Mouse (Mus musculus) limb, embryonic 12.5 days (tissue): Measurements from ENCODE around the gene Mettl8. TPM values are rescaled to one million over a fixed set of nuclear protein-coding genes. Genes with fewer than 3 reads are reported as not detected.

Experiments used
- ATAC-seq: fragments of 200-750 bp; cut with Nextera tagmentation; 2 replicates; pipeline ENCODE4 v1.8.0; 2017; ENCODE audit warnings: low read depth, moderate TSS enrichment; ENCODE audit not compliant: insufficient number of reproducible peaks, insufficient read depth, low FRiP score, low TSS enrichment
- H3K27ac ChIP-seq: fragments of 300-500 bp; sonication (generic); 2 replicates; pipeline ENCODE4 v1.5.1; 2016; ENCODE audit warnings: mild to moderate bottlenecking, moderate library complexity
- H3K27me3 ChIP-seq: fragments of 300-500 bp; sonication (generic); 2 replicates; pipeline ENCODE4 v1.6.1; 2016; ENCODE audit warnings: mild to moderate bottlenecking, moderate library complexity
- H3K36me3 ChIP-seq: fragments of 300-500 bp; sonication (generic); 2 replicates; pipeline ENCODE4 v1.6.1; 2016; ENCODE audit warnings: mild to moderate bottlenecking, moderate library complexity
- H3K4me1 ChIP-seq: fragments of 300-500 bp; sonication (generic); replicated peaks from 2 replicates; pipeline ENCODE4 v1.6.1; 2016
- H3K4me2 ChIP-seq: fragments of 300-500 bp; sonication (generic); 2 replicates; pipeline ENCODE4 v1.6.1; 2016; ENCODE audit warnings: mild to moderate bottlenecking, moderate library complexity
- H3K4me3 ChIP-seq: fragments of 300-500 bp; sonication (generic); replicated peaks from 2 replicates; pipeline ENCODE4 v1.5.1; 2016; ENCODE audit warnings: mild to moderate bottlenecking
- H3K9ac ChIP-seq: fragments of 300-500 bp; sonication (generic); replicated peaks from 2 replicates; pipeline ENCODE4 v1.6.1; 2016; ENCODE audit warnings: mild to moderate bottlenecking, moderate library complexity
- H3K9me3 ChIP-seq: fragments of 300-500 bp; sonication (generic); 2 replicates; pipeline ENCODE4 v1.6.1; 2016; ENCODE audit warnings: mild to moderate bottlenecking, moderate library complexity
- WGBS: fragments of 180-500 bp; shearing (Covaris S2); methylation state at CpG from one replicate; pipeline ENCODE4 v1.1.7; 2016; 5-methylcytosine and 5-hydroxymethylcytosine counted together
- polyA plus RNA-seq: library from polyadenylated mRNA; unstranded; fragments of >200 nt; fragmentation: Nextera tagmentation; extraction: Ambion mirVana; gene quantifications from 2 replicates; pipeline ENCODE4 v1.2.1, GENCODE M21; 2016

The Mettl8 gene
- polyA plus RNA-seq, 1 experiment from 2014 or later: 18.1 TPM

- Histone ChIP-seq H3K9me3 (no peaks in the 10 kb centered on the region), H3K36me3 (no peaks in the 10 kb centered on the region), H3K27me3 (no peaks in the 10 kb centered on the region), H3K4me2 (no peak overlapping the region), H3K4me1 (no peaks in the 10 kb centered on the region), H3K4me3 (no peak overlapping the region), H3K9ac (no peak overlapping the region), H3K27ac (no peak overlapping the region)
- 85% methylated on average over 3 of the region's 3 CpGs for WGBS
- ATAC-seq: no peak
Observed at GRCm38 (mm10) chr2:71073330-71073729, 17.9 kb upstream of the Mettl8 start.

- H3K4me1 ChIP-seq: no peaks in the 10 kb centered on the region
- 94% methylated on average over 4 of the region's 4 CpGs for WGBS
- H3K27me3 ChIP-seq: no peaks in the 10 kb centered on the region
- no peak overlapping the region for H3K27ac ChIP-seq
- H3K9me3 ChIP-seq: no peaks in the 10 kb centered on the region
- no peak overlapping the region for H3K4me3 ChIP-seq
- no peak overlapping the region for H3K4me2 ChIP-seq
- ATAC-seq: no peak
- H3K36me3 ChIP-seq: no peaks in the 10 kb centered on the region
- H3K9ac ChIP-seq: no peak overlapping the region
Observed at GRCm38 (mm10) chr2:71071601-71072000, 16.2 kb upstream of the Mettl8 start.

DNA sequence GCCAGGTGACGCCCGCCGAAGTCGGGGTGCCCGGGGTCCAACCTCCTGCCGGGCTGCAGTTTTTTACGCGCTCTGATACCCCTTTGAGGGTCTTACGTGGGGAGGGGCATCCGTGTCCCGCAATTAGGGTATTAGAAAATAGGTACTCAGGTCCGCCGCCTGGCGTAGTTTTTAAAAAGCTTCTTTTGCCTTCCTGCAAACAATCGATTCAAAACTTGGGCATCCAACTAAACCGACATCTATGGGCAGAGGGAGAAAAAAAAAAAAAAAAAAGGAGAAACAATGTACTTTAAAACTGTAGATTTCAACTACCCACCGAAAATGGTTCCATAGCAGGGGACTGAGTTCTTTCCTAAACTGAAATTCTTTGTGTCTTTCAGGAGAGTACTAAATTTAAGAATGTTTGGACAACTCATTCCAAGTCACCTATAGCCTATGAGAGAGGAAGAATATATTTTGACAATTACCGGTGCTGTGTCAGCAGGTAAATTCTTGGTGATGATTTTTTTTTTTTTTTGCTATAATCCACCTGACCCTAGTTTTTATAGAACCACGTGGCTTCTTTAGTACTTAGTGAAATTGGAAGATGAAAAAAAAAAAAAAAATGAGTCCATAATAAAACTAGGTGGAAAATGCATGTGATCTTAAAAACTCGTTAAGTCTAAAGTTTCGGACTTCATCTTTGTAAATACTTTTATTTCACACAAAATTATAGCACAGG lies 892 bp upstream of the Mettl8 start:
- ATAC-seq: no peak
- Histone ChIP-seq H3K36me3 (peaks cover 10% of the 10 kb centered on the region; the same call in 1 of the 2 replicates), H3K4me3 (peak overlapping the region; percentile 78), H3K4me1 (peaks cover 12% of the 10 kb centered on the region; the same call in 1 of the 2 replicates), H3K27ac (peak overlapping the region; percentile 93), H3K27me3 (no peaks in the 10 kb centered on the region), H3K9ac (peak overlapping the region; percentile 86), H3K4me2 (peak overlapping the region; percentile 70), H3K9me3 (no peaks in the 10 kb centered on the region)
- 11% methylated on average over 21 of the region's 21 CpGs for WGBS

DNA sequence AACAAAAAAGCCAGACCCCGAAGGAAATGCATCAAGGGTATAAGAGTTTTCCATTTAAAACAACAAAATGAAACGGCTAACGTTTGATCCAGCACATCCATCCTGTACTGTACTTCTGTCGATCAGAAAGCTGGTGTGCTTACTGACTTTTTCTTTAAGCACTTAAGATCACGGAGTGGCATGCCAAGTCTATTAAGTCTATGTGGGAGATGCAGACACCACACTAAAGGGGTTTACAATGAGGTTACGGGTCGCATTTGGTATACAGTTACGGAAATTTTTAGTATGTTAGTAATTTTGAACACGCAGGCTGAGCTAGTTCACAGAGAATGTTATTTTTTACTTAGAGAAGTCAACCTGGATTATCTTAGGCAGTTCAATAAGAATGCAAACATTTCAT lies 667 bp downstream of the Mettl8 start:
- Histone ChIP-seq H3K27ac (0 out of 2 replicates have a peak overlapping the region, but pooled peaks have one; percentile 71), H3K4me3 (peak overlapping the region; percentile 78), H3K27me3 (no peaks in the 10 kb centered on the region), H3K4me1 (peaks cover 12% of the 10 kb centered on the region; the same call in 1 of the 2 replicates), H3K36me3 (peaks cover 10% of the 10 kb centered on the region; the same call in 1 of the 2 replicates), H3K9me3 (no peaks in the 10 kb centered on the region), H3K9ac (peak overlapping the region; percentile 86), H3K4me2 (peak overlapping the region; percentile 70)
- no peak for ATAC-seq
- 46% methylated on average over 9 of the region's 9 CpGs for WGBS

GRCm38 (mm10) chr2:71050511-71050910 lies 4.9 kb downstream of the Mettl8 start:
- H3K4me2 ChIP-seq: no peak overlapping the region
- H3K27ac ChIP-seq: no peak overlapping the region
- no peaks in the 10 kb centered on the region for H3K9me3 ChIP-seq
- no peak overlapping the region for H3K9ac ChIP-seq
- ATAC-seq: no peak
- no peaks in the 10 kb centered on the region; the same call in 1 of the 2 replicates for H3K36me3 ChIP-seq
- no peak overlapping the region for H3K4me3 ChIP-seq
- 85% methylated on average over 7 of the region's 7 CpGs for WGBS
- H3K4me1 ChIP-seq: peaks cover 12% of the 10 kb centered on the region; the same call in 1 of the 2 replicates
- H3K27me3 ChIP-seq: no peaks in the 10 kb centered on the region

DNA sequence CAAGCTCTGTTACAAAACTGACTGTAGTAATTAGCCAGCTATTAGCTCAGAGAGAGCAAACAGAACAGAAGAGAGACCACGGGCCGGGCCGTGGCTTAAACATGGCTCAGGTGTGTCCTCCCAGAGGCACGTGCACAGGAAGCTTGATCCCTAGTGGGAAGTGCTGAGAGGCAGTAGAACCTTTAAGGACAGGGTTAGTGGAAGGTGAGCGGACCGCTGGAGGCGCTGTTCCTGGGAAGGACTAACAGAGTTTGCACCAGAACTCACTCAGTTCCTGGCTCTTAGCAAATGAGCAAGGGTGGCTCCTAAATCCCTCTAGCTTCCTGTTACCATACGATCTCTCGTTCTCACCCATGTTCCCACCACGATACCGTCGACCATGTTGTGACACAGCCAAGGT lies 6.5 kb downstream of the Mettl8 start:
- 71% methylated on average over 12 of the region's 12 CpGs for WGBS
- Histone ChIP-seq H3K27ac (no peak overlapping the region), H3K4me2 (no peak overlapping the region), H3K9ac (no peak overlapping the region), H3K4me3 (no peak overlapping the region), H3K36me3 (no peaks in the 10 kb centered on the region; the same call in 1 of the 2 replicates), H3K27me3 (no peaks in the 10 kb centered on the region), H3K4me1 (peaks cover 3% of the 10 kb centered on the region; the same call in 1 of the 2 replicates), H3K9me3 (no peaks in the 10 kb centered on the region)
- no peak for ATAC-seq

DNA sequence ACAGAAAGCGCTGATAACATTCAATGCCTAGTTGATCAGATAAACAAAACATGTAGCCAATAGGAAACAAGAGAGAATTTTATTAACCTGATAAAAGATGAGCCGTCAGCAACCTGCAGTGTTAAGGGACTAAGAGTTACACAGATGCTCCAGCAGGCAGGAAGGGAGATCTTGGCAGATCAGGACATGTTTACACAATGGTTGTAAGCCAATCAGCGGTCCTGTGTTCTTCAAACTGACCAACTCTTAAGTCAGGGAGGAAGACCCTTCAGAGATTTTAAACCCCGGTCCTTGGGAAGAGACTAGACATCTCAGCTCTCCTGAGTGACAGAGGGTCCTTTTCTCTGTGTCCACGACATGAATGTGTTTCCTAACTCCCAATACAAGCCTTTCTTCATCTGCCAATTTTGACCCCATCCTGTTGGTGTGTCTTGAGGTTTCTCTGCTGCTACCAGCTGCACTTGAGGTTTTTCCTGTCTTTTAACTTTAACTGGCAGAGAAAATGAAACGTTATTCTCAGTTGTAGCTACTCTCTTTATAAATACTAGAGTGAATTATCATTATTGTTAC lies 8.5 kb downstream of the Mettl8 start:
- no peak overlapping the region for H3K4me2 ChIP-seq
- H3K27me3 ChIP-seq: no peaks in the 10 kb centered on the region
- no peak overlapping the region for H3K4me3 ChIP-seq
- H3K27ac ChIP-seq: no peak overlapping the region
- no peaks in the 10 kb centered on the region; the same call in 1 of the 2 replicates for H3K36me3 ChIP-seq
- H3K9ac ChIP-seq: no peak overlapping the region
- no peaks in the 10 kb centered on the region for H3K9me3 ChIP-seq
- ATAC-seq: no peak
- 63% methylated on average over 6 of the region's 6 CpGs for WGBS
- H3K4me1 ChIP-seq: no peaks in the 10 kb centered on the region

DNA sequence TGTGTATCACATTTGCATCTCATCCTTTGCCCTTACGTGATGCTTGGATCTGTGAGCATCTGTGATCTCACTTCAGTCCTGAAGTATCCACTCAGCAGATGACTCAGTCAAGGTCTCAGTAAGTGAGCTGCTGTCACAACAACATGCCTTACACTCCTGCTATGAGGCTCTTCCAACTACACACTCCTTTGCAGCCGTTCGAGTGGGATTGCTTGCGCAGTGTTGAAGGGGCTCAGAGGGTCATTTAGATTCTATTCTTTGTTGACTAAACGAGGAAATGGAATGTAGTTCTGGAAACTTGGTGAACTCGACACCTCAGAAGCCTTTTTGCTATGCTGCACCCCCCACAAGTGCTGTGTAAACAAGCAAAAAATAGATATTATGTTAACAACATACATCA lies 9.2 kb downstream of the Mettl8 start:
- no peaks in the 10 kb centered on the region for H3K9me3 ChIP-seq
- ATAC-seq: no peak
- 71% methylated on average over 6 of the region's 6 CpGs for WGBS

DNA sequence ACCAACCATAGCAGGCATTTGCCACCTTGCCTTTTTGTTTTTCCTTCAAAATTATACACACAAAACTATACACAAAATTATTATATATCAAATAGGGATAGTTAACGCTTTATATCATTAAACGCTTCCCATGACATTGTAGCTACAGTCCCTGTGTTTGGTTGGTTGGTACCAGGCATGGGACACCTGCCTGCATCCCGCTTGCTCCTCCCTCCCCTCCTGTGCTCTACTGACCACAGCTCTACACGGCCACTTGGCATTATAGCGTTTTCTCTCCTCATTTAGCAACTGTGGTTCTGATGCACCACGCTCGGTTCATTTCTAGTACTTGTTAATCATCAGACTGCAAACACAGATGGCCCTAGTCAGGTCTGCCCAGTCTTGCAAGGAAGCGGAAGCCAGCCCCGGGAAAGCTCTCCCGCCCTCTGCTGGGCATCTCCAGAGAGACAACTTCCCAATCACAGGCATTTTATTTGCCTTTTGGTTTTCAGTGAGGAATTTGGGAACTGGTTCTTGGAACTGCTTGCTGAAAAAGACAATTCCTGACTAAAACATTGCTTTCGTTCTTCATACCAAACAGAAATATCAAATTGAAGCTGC lies 15.8 kb downstream of the Mettl8 start:
- H3K9me3 ChIP-seq: no peaks in the 10 kb centered on the region
- WGBS: 43% methylated on average over 11 of the region's 11 CpGs
- no peak overlapping the region for H3K4me3 ChIP-seq
- H3K36me3 ChIP-seq: no peaks in the 10 kb centered on the region
- no peak overlapping the region for H3K27ac ChIP-seq
- peak overlapping the region; percentile 13; the same call in 1 of the 2 replicates for H3K4me2 ChIP-seq
- no peaks in the 10 kb centered on the region for H3K4me1 ChIP-seq
- no peaks in the 10 kb centered on the region for H3K27me3 ChIP-seq
- no peak for ATAC-seq
- no peak overlapping the region for H3K9ac ChIP-seq

More for the DNA sequence above, 9.2 kb downstream of the Mettl8 start:
- Histone ChIP-seq H3K36me3 (no peaks in the 10 kb centered on the region; the same call in 1 of the 2 replicates), H3K9ac (no peak overlapping the region), H3K27ac (no peak overlapping the region), H3K4me1 (no peaks in the 10 kb centered on the region), H3K27me3 (no peaks in the 10 kb centered on the region), H3K4me2 (no peak overlapping the region), H3K4me3 (no peak overlapping the region)

GRCm38 (mm10) chr2:71037447-71037846 lies 17.9 kb downstream of the Mettl8 start:
- ATAC-seq: no peak
- H3K36me3 ChIP-seq: no peaks in the 10 kb centered on the region
- WGBS: 87% methylated on average over 6 of the region's 6 CpGs

GRCm38 (mm10) chr2:71033987-71034386 lies 21.4 kb downstream of the Mettl8 start:
- Histone ChIP-seq H3K9ac (no peak overlapping the region), H3K36me3 (no peaks in the 10 kb centered on the region), H3K9me3 (no peaks in the 10 kb centered on the region), H3K27ac (no peak overlapping the region), H3K27me3 (no peaks in the 10 kb centered on the region), H3K4me2 (no peak overlapping the region), H3K4me3 (no peak overlapping the region), H3K4me1 (peaks cover 31% of the 10 kb centered on the region)
- 76% methylated on average over 8 of the region's 8 CpGs for WGBS
- no peak for ATAC-seq

More at GRCm38 (mm10) chr2:71037447-71037846, 17.9 kb downstream of the Mettl8 start:
- no peaks in the 10 kb centered on the region for H3K27me3 ChIP-seq
- H3K4me2 ChIP-seq: no peak overlapping the region
- H3K27ac ChIP-seq: no peak overlapping the region
- H3K9ac ChIP-seq: no peak overlapping the region
- H3K4me3 ChIP-seq: no peak overlapping the region
- peaks cover 17% of the 10 kb centered on the region for H3K4me1 ChIP-seq
- H3K9me3 ChIP-seq: no peaks in the 10 kb centered on the region
